Mouse (Mus musculus) ovary, adult 18-20 months (tissue): ENCODE measurements at regions not wholly inside any gene's neighbourhood (a gene's known extent, or its start where the extent isn't known, plus 50 kb on each side); places are given as distances from the start of the nearest gene placed in this dataset.

Experiments
- DNase-seq: peaks from one replicate; pipeline ENCODE4 v3.0.0; 2022; ENCODE audit warnings: low spot score, mixed read lengths

GRCm38 (mm10) chr13:35469361-35470198, 190.1 kb upstream of the Cdyl start:
- DNase-seq: peak; percentile 48

- no peak for DNase-seq
Observed at GRCm38 (mm10) chr13:35478226-35478625, 181.4 kb upstream of the Cdyl start.

- DNase-seq: no peak
Observed at GRCm38 (mm10) chr13:35482340-35482739, 177.3 kb upstream of the Cdyl start.

GRCm38 (mm10) chr13:35486125-35486524, 173.5 kb upstream of the Cdyl start:
- peak; percentile 7 for DNase-seq

GRCm38 (mm10) chr13:35499776-35500175, 159.9 kb upstream of the Cdyl start:
- no peak for DNase-seq

- no peak for DNase-seq
Observed at GRCm38 (mm10) chr13:35500891-35501290, 158.7 kb upstream of the Cdyl start.

GRCm38 (mm10) chr13:35501351-35502146, 158.1 kb upstream of the Cdyl start:
- DNase-seq: no peak

GRCm38 (mm10) chr13:35502147-35502522, 157.5 kb upstream of the Cdyl start:
- peak; percentile 15 for DNase-seq

- DNase-seq: peak; percentile 62
Observed at GRCm38 (mm10) chr13:35503362-35503821, 156.2 kb upstream of the Cdyl start.

- DNase-seq: no peak
Observed at GRCm38 (mm10) chr13:35507195-35507594, 152.4 kb upstream of the Cdyl start.

- no peak for DNase-seq
Observed at GRCm38 (mm10) chr13:35512029-35512507, 147.6 kb upstream of the Cdyl start.

GRCm38 (mm10) chr13:35513120-35513519, 146.5 kb upstream of the Cdyl start:
- no peak for DNase-seq

GRCm38 (mm10) chr13:35515291-35515690, 144.3 kb upstream of the Cdyl start:
- DNase-seq: no peak

GRCm38 (mm10) chr13:35517692-35518091, 141.9 kb upstream of the Cdyl start:
- DNase-seq: no peak

- no peak for DNase-seq
Observed at GRCm38 (mm10) chr13:35522272-35522671, 137.4 kb upstream of the Cdyl start.

- no peak for DNase-seq
Observed at GRCm38 (mm10) chr13:35529577-35529976, 130.1 kb upstream of the Cdyl start.

GRCm38 (mm10) chr13:35537106-35537505, 122.5 kb upstream of the Cdyl start:
- no peak for DNase-seq

- peak; percentile 31 for DNase-seq
Observed at GRCm38 (mm10) chr13:35537936-35538335, 121.7 kb upstream of the Cdyl start.

- no peak for DNase-seq
Observed at GRCm38 (mm10) chr13:35540433-35540832, 119.2 kb upstream of the Cdyl start.

- DNase-seq: no peak
Observed at GRCm38 (mm10) chr13:35541053-35541452, 118.6 kb upstream of the Cdyl start.

GRCm38 (mm10) chr13:35564006-35564405, 95.6 kb upstream of the Cdyl start:
- no peak for DNase-seq

GRCm38 (mm10) chr13:35581616-35582015, 78.0 kb upstream of the Cdyl start:
- DNase-seq: no peak

GRCm38 (mm10) chr13:35598003-35598402, 61.6 kb upstream of the Cdyl start:
- DNase-seq: no peak
